Mouse (Mus musculus): ENCODE measurements around the gene Gm6169.

GRCm38 (mm10) chr13:97142321-97142720, 43.3 kb upstream of the Gm6169 start:
- TF ChIP-seq CTCF (conservative IDR thresholded peaks at IDR 0.05; ENCODE audit: low read length), result no peak
- TF ChIP-seq POU5F1 (IDR thresholded peaks at IDR 0.05; ENCODE audit: borderline replicate concordance, low read length), result no peak
